Mouse (Mus musculus): ENCODE measurements around the gene Chrna5. TPM values are rescaled to one million over a fixed set of nuclear protein-coding genes. Genes with fewer than 3 reads are reported as not detected.
A peak's percentile ranks its signal among the peaks of the same experiment; 100 is the strongest.

Chrna5 gene
- polyA plus RNA-seq, 1 experiment = not detected

- H3K4me3 ChIP-seq (ENCODE audit: insufficient read depth, low read length) = no peak overlapping the region
- no peak overlapping the region for H3K27ac ChIP-seq (ENCODE audit: insufficient read depth, low read length)
- H3K4me1 ChIP-seq (ENCODE audit: control insufficient read depth, insufficient read depth, low read length) = no peaks in the 10 kb centered on the region
- TF ChIP-seq POLR2A (IDR thresholded peaks at IDR 0.05; ENCODE audit: low read depth, low read length) (no peak), CTCF (IDR thresholded peaks at IDR 0.05; ENCODE audit: borderline replicate concordance, insufficient read depth, low read length) (no peak)
Observed at GRCm38 (mm10) chr9:54963669-54964068, 17.0 kb upstream of the Chrna5 start.

- Histone ChIP-seq H3K27ac (ENCODE audit: insufficient read depth, low read length) (no peak overlapping the region), H3K4me1 (ENCODE audit: control insufficient read depth, insufficient read depth, low read length) (no peaks in the 10 kb centered on the region), H3K4me3 (ENCODE audit: insufficient read depth, low read length) (no peak overlapping the region)
- no peak for TF ChIP-seq CTCF (IDR thresholded peaks at IDR 0.05; ENCODE audit: borderline replicate concordance, insufficient read depth, low read length)
- TF ChIP-seq POLR2A (IDR thresholded peaks at IDR 0.05; ENCODE audit: low read depth, low read length) = no peak
Observed at GRCm38 (mm10) chr9:54969972-54970637, 10.6 kb upstream of the Chrna5 start.

- Histone ChIP-seq H3K27ac (ENCODE audit: insufficient read depth, low read length) (no peak overlapping the region), H3K4me1 (ENCODE audit: control insufficient read depth, insufficient read depth, low read length) (no peaks in the 10 kb centered on the region), H3K4me3 (ENCODE audit: insufficient read depth, low read length) (peak overlapping the region; percentile 29)
- no peak for TF ChIP-seq CTCF (IDR thresholded peaks at IDR 0.05; ENCODE audit: borderline replicate concordance, insufficient read depth, low read length)
- TF ChIP-seq POLR2A (IDR thresholded peaks at IDR 0.05; ENCODE audit: low read depth, low read length) = no peak
Observed at GRCm38 (mm10) chr9:54981291-54982191, 861 bp downstream of the Chrna5 start.

GRCm38 (mm10) chr9:54982401-54982800, 1.7 kb downstream of the Chrna5 start:
- Histone ChIP-seq H3K4me1 (ENCODE audit: control insufficient read depth, insufficient read depth, low read length) (no peaks in the 10 kb centered on the region), H3K27ac (ENCODE audit: insufficient read depth, low read length) (no peak overlapping the region), H3K4me3 (ENCODE audit: insufficient read depth, low read length) (no peak overlapping the region)
- TF ChIP-seq CTCF (IDR thresholded peaks at IDR 0.05; ENCODE audit: borderline replicate concordance, insufficient read depth, low read length) (no peak), POLR2A (IDR thresholded peaks at IDR 0.05; ENCODE audit: low read depth, low read length) (no peak)

- TF ChIP-seq CTCF (IDR thresholded peaks at IDR 0.05; ENCODE audit: borderline replicate concordance, insufficient read depth, low read length) (no peak), POLR2A (IDR thresholded peaks at IDR 0.05; ENCODE audit: low read depth, low read length) (no peak)
- Histone ChIP-seq H3K4me1 (ENCODE audit: control insufficient read depth, insufficient read depth, low read length) (no peaks in the 10 kb centered on the region), H3K4me3 (ENCODE audit: insufficient read depth, low read length) (no peak overlapping the region), H3K27ac (ENCODE audit: insufficient read depth, low read length) (no peak overlapping the region)
Observed at GRCm38 (mm10) chr9:54990362-54990761, 9.7 kb downstream of the Chrna5 start.

GRCm38 (mm10) chr9:54994381-54994780, 13.7 kb downstream of the Chrna5 start:
- H3K27ac ChIP-seq (ENCODE audit: insufficient read depth, low read length) = no peak overlapping the region
- TF ChIP-seq CTCF (IDR thresholded peaks at IDR 0.05; ENCODE audit: borderline replicate concordance, insufficient read depth, low read length) = no peak
- TF ChIP-seq POLR2A (IDR thresholded peaks at IDR 0.05; ENCODE audit: low read depth, low read length) = no peak

GRCm38 (mm10) chr9:54995645-54996044, 15.0 kb downstream of the Chrna5 start:
- Histone ChIP-seq H3K4me3 (ENCODE audit: insufficient read depth, low read length) (no peak overlapping the region), H3K4me1 (ENCODE audit: control insufficient read depth, insufficient read depth, low read length) (no peaks in the 10 kb centered on the region), H3K27ac (ENCODE audit: insufficient read depth, low read length) (no peak overlapping the region)
- no peak for TF ChIP-seq CTCF (IDR thresholded peaks at IDR 0.05; ENCODE audit: borderline replicate concordance, insufficient read depth, low read length)
- TF ChIP-seq POLR2A (IDR thresholded peaks at IDR 0.05; ENCODE audit: low read depth, low read length) = no peak

More at GRCm38 (mm10) chr9:54994381-54994780, 13.7 kb downstream of the Chrna5 start:
- no peak overlapping the region for H3K4me3 ChIP-seq (ENCODE audit: insufficient read depth, low read length)
- no peaks in the 10 kb centered on the region for H3K4me1 ChIP-seq (ENCODE audit: control insufficient read depth, insufficient read depth, low read length)

- Histone ChIP-seq H3K4me1 (ENCODE audit: control insufficient read depth, insufficient read depth, low read length) (no peaks in the 10 kb centered on the region), H3K4me3 (ENCODE audit: insufficient read depth, low read length) (no peak overlapping the region), H3K27ac (ENCODE audit: insufficient read depth, low read length) (no peak overlapping the region)
- TF ChIP-seq CTCF (IDR thresholded peaks at IDR 0.05; ENCODE audit: borderline replicate concordance, insufficient read depth, low read length) (no peak), POLR2A (IDR thresholded peaks at IDR 0.05; ENCODE audit: low read depth, low read length) (no peak)
Observed at GRCm38 (mm10) chr9:55003609-55004008, 22.9 kb downstream of the Chrna5 start.

- no peak overlapping the region for H3K4me3 ChIP-seq (ENCODE audit: insufficient read depth, low read length)
- TF ChIP-seq POLR2A (IDR thresholded peaks at IDR 0.05; ENCODE audit: low read depth, low read length) = no peak
- no peak for TF ChIP-seq CTCF (IDR thresholded peaks at IDR 0.05; ENCODE audit: borderline replicate concordance, insufficient read depth, low read length)
- H3K27ac ChIP-seq (ENCODE audit: insufficient read depth, low read length) = no peak overlapping the region
Observed at GRCm38 (mm10) chr9:55009692-55010091, 29.0 kb downstream of the Chrna5 start.

More at GRCm38 (mm10) chr9:55009692-55010091, 29.0 kb downstream of the Chrna5 start:
- H3K4me1 ChIP-seq (ENCODE audit: control insufficient read depth, insufficient read depth, low read length) = no peaks in the 10 kb centered on the region; the same call in 1 of the 2 replicates

Data from embryonic fibroblast, embryonic 13.5 days (primary cell).